Mouse (Mus musculus) kidney, embryonic 14.5 days (tissue): ENCODE results near the gene Prkrip1. TPM values are rescaled to one million over a fixed set of nuclear protein-coding genes. Genes with fewer than 3 reads are reported as not detected.

Experiments
- ATAC-seq: fragments of 200-750 bp; cut with Nextera tagmentation; 2 replicates; pipeline ENCODE4 v1.8.0; 2017; ENCODE audit warnings: moderate number of reproducible peaks, mild to moderate bottlenecking, moderate TSS enrichment, moderate library complexity; ENCODE audit not compliant: low FRiP score, low TSS enrichment
- H3K27ac ChIP-seq: fragments of 300-500 bp; sonication (generic); 2 replicates; pipeline ENCODE4 v1.5.1; 2014; ENCODE audit warnings: low read depth, mild to moderate bottlenecking, low read length, moderate library complexity, mixed read lengths
- H3K27me3 ChIP-seq: fragments of 300-500 bp; sonication (generic); 2 replicates; pipeline ENCODE4 v1.6.1; 2014; ENCODE audit warnings: mild to moderate bottlenecking, low read length; ENCODE audit not compliant: control insufficient read depth, insufficient read depth
- H3K36me3 ChIP-seq: fragments of 300-500 bp; sonication (generic); 2 replicates; pipeline ENCODE4 v1.6.1; 2014; ENCODE audit warnings: low read length, mixed read lengths; ENCODE audit not compliant: control insufficient read depth, insufficient read depth
- H3K4me1 ChIP-seq: fragments of 300-500 bp; sonication (generic); 2 replicates; pipeline ENCODE4 v1.6.1; 2014; ENCODE audit warnings: low read length, mixed read lengths; ENCODE audit not compliant: control insufficient read depth, insufficient read depth
- H3K4me2 ChIP-seq: fragments of 300-500 bp; sonication (generic); replicated peaks from 2 replicates; pipeline ENCODE4 v1.6.1; 2014; ENCODE audit warnings: low read depth, mild to moderate bottlenecking, low read length
- H3K4me3 ChIP-seq: fragments of 300-500 bp; sonication (generic); 2 replicates; pipeline ENCODE4 v1.5.1; 2014; ENCODE audit warnings: mild to moderate bottlenecking, low read length
- H3K9ac ChIP-seq: fragments of 300-500 bp; sonication (generic); 2 replicates; pipeline ENCODE4 v1.6.1; 2014; ENCODE audit warnings: low read depth, mild to moderate bottlenecking, low read length, moderate library complexity
- H3K9me3 ChIP-seq: fragments of 300-500 bp; sonication (generic); 2 replicates; pipeline ENCODE4 v1.6.1; 2016; ENCODE audit warnings: low read length; ENCODE audit not compliant: control insufficient read depth
- WGBS: fragments of 180-500 bp; shearing (Covaris S2); extraction: QIAGEN DNeasy Blood & Tissue Kit; methylation state at CpG from one replicate; pipeline ENCODE4 v1.1.7; 2014; 5-methylcytosine and 5-hydroxymethylcytosine counted together
- polyA plus RNA-seq: library from polyadenylated mRNA; unstranded; fragments of >200 nt; fragmentation: Nextera tagmentation; extraction: Ambion mirVana; gene quantifications from 2 replicates; pipeline ENCODE4 v1.2.1, GENCODE M21; 2014

Prkrip1 gene
- polyA plus RNA-seq = 57.5 and 64.5 TPM in 2 replicates

GRCm38 (mm10) chr5:136198474-136199391, at the start of gene Prkrip1:
Gene Prkrip1 (minus strand): TSS chr5:136198963.
- Histone ChIP-seq H3K9me3 (no peaks in the 10 kb centered on the region; the same call in 1 of the 2 replicates), H3K4me1 (peaks cover 5% of the 10 kb centered on the region; the same call in 1 of the 2 replicates), H3K4me3 (peak within 1 kb of the TSS; percentile 84), H3K4me2 (peak within 1 kb of the TSS; percentile 78), H3K9ac (peak within 1 kb of the TSS; percentile 82), H3K27me3 (no peaks in the 10 kb centered on the region), H3K36me3 (peaks cover 32% of the 10 kb centered on the region), H3K27ac (peak within 1 kb of the TSS; percentile 42; the same call in 1 of the 2 replicates)
- ATAC-seq = peak; percentile 87
- WGBS = under 1% methylated on average over 62 of the region's 62 CpGs

DNA sequence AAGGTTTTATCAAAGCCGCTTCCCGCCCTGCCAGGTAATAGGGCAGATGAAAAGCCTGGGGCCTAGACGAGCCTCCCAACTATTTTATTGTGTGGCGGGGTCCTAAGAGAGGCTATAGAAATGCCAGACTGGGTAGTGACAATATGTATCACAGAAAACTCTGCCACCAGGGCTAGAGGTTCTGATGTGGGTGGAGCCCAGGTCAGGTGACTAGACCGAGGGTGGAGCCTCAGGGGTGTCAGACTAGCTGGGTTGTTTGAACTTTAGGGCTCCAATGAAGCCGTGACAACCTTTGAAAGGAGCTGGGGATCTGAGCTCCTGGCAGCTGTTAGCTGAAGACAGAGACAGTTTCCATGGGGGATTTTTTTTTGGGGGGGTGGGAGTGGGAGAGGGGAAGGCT, 49.7 kb upstream of the Prkrip1 start:
- no peak overlapping the region for H3K27ac ChIP-seq
- no peaks in the 10 kb centered on the region for H3K9me3 ChIP-seq
- WGBS = 60% methylated on average over 6 of the region's 6 CpGs
- H3K4me2 ChIP-seq = no peak overlapping the region
- no peak overlapping the region for H3K4me3 ChIP-seq
- H3K36me3 ChIP-seq = 0 out of 2 replicates have a peak, but pooled peaks cover 2% of the 10 kb centered on the region
- peaks cover 8% of the 10 kb centered on the region; the same call in 1 of the 2 replicates for H3K4me1 ChIP-seq
- no peaks in the 10 kb centered on the region for H3K27me3 ChIP-seq
- ATAC-seq = no peak
- no peak overlapping the region for H3K9ac ChIP-seq

DNA sequence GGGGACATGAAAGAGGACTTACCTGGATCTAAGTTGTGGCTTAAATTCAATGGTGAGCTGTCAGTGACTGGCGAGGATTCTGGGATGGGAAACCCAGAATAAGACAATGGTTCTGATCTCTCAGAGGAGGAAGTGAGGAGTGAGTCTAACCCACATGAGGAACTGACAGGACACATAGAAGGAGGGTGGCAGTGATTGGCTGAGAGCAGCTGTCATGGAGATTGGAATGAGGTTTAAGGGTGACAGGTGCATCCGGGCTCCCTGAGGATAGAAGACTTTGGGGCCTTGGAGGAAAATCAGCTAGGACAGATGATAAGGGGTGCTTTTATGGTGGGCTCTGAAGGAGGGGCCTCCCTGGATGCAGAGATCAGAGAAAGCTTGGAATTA, 47.7 kb upstream of the Prkrip1 start, which contains the start of gene Sh2b2:
TSS of gene Sh2b2 (minus strand) at position 105 of the 387 bp plus-strand sequence.
- ATAC-seq = no peak
- H3K27me3 ChIP-seq = no peaks in the 10 kb centered on the region
- WGBS = 86% methylated on average over 2 of the region's 2 CpGs
- H3K27ac ChIP-seq = no peak within 1 kb of the TSS
- H3K4me3 ChIP-seq = peak within 1 kb of the TSS; percentile 60
- H3K36me3 ChIP-seq = 0 out of 2 replicates have a peak, but pooled peaks cover 2% of the 10 kb centered on the region
- peak within 1 kb of the TSS; percentile 60; the same call in 1 of the 2 replicates for H3K9ac ChIP-seq
- peaks cover 8% of the 10 kb centered on the region; the same call in 1 of the 2 replicates for H3K4me1 ChIP-seq
- peak within 1 kb of the TSS; percentile 93 for H3K4me2 ChIP-seq
- no peaks in the 10 kb centered on the region for H3K9me3 ChIP-seq

DNA sequence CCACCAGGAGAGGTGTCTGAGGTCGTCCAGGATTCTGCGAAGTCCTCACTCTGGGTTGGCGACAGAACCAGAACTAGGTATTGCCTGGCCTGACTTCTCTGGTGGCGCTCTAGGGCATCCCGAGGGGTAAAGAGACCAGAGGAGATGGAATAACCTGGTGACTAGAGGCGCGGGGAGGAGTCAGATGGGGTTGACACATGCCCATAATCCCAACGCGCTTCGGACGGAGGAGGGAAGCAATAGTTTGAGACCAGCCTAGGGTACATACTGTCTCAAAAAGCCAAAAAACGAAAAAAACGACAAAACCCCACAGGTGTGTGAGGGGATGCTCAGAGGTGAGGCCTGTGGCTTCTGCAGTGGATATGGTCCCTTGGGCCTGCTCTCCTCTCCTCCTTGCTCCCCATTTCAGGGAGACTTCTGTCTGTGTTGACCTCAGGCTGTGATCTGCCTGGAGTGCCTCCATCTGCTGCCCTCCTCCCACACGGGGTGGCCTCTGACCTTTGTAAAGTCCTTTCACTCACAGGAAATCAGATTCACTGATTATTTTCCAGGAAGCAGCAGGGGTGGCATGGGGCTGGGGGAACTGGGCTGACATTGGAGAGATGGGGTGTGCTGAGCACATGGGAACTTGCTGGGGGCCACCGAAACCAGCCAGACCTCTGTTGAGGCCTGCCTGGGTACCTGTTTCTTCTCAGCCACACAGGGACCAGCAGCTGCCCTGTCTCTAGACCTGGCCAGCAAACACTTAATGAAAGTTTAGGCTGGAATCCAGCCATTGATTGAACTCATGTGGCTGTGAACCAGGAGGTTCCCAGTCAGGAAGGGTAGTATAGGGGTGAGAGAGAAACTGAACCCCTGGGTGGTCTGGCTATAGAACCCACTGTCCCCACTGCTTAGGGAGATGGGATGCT, 47.0 kb upstream of the Prkrip1 start:
- Histone ChIP-seq H3K4me1 (peaks cover 8% of the 10 kb centered on the region; the same call in 1 of the 2 replicates), H3K27ac (no peak overlapping the region), H3K27me3 (no peaks in the 10 kb centered on the region), H3K4me2 (peak overlapping the region; percentile 93), H3K36me3 (0 out of 2 replicates have a peak, but pooled peaks cover 2% of the 10 kb centered on the region), H3K9ac (peak overlapping the region; percentile 60; the same call in 1 of the 2 replicates), H3K9me3 (no peaks in the 10 kb centered on the region), H3K4me3 (peak overlapping the region; percentile 60)
- ATAC-seq = peak; percentile 0; the same call in 1 of the 2 replicates
- WGBS = 11% methylated on average over 15 of the region's 15 CpGs

DNA sequence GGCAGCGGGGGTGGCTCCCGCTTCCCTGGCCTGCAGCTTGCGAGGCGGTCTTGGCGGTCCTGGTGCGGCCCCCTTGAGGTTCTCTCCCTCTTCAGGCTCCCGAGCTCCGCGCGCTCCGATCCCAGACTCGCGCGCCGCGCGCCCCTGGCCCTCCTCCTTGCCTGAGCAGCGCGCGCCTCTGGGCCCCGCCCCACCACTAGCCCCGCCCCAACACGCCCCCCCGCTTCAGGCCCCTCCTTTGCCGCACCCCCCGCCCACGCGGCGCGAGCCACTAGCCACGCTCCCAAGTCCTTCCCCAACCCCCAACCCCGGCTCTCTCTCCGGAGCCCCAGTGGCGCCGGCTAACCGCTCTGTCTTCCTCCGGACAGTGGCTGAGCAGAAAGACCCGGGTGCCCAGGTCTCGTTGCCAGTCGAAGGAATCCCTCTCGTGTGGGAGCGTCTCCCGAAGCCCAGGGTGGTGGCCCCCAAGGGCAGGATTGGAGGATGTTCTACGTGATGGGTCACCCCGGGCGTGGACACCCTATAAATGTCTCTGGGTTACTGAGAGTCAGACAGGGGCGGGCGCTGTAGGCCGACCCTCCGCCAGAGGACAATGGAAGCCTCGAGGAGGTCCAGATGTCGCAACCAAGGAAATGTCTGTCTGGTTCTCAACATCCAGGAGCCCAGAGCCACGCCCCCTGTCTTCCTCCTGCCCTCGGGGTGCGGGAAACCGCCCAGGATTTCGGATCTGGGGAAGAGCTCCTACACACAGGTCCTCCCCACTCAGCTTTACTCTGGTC, 46.2 kb upstream of the Prkrip1 start:
- H3K9ac ChIP-seq = peak overlapping the region; percentile 60
- 0 out of 2 replicates have a peak overlapping the region, but pooled peaks have one; percentile 19 for H3K27ac ChIP-seq
- H3K9me3 ChIP-seq = no peaks in the 10 kb centered on the region
- peaks cover 8% of the 10 kb centered on the region; the same call in 1 of the 2 replicates for H3K4me1 ChIP-seq
- peak; percentile 83 for ATAC-seq
- H3K36me3 ChIP-seq = 0 out of 2 replicates have a peak, but pooled peaks cover 2% of the 10 kb centered on the region
- H3K4me2 ChIP-seq = peak overlapping the region; percentile 93
- H3K4me3 ChIP-seq = peak overlapping the region; percentile 60
- H3K27me3 ChIP-seq = no peaks in the 10 kb centered on the region
- under 1% methylated on average over 45 of the region's 57 CpGs for WGBS

DNA sequence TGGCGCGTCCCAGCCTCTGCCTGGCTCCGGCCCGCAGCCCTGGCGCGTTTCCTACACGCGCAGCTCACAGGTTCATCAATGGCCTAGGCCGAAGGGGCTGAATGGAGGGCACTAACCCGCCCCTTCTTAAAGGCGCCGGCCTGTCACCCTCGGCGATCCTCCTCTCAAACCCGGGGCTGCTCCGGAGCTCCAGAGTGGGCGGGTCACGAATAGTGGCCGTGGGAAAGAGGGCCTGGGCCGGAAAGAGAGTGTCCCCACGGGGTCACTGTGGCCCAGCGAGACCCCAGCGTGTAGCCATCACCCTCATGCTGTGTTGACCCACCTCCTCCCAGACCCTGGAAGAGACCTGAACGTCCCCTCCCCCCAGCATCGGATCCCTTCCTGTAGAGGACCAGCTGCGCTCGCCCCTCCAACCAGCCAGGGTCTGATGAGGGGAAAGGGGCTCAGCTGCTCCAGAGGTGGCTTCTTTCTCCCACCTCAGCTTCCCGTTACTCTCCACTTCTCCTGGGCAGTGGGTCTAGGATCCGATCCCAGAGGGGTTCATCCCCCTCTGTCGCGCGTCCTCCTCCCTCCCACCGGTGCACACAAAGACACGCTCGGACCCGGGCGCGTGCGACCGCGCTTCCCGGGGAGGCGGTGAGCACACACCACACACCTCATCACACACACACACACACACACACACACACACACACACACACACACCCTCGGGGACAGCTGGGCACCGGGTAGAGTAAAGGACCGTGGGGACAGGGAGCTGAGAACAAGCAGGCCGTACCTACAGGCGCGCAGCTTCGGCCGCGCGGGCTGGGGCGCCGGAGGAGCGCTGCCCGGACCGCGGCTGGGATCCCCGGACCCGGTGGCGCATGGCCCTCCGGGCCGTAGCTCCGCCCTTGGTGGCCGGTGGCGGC, 45.3 kb upstream of the Prkrip1 start:
- Histone ChIP-seq H3K4me3 (peak overlapping the region; percentile 60), H3K27ac (0 out of 2 replicates have a peak overlapping the region, but pooled peaks have one; percentile 19), H3K27me3 (no peaks in the 10 kb centered on the region), H3K4me1 (peaks cover 8% of the 10 kb centered on the region; the same call in 1 of the 2 replicates), H3K4me2 (peak overlapping the region; percentile 93), H3K36me3 (0 out of 2 replicates have a peak, but pooled peaks cover 2% of the 10 kb centered on the region), H3K9me3 (no peaks in the 10 kb centered on the region), H3K9ac (peak overlapping the region; percentile 60)
- peak; percentile 56 for ATAC-seq
- under 1% methylated on average over 49 of the region's 67 CpGs for WGBS

- Histone ChIP-seq H3K4me3 (no peak overlapping the region), H3K9ac (no peak overlapping the region), H3K9me3 (no peaks in the 10 kb centered on the region), H3K27ac (no peak overlapping the region), H3K36me3 (no peaks in the 10 kb centered on the region), H3K27me3 (no peaks in the 10 kb centered on the region), H3K4me2 (no peak overlapping the region), H3K4me1 (peaks cover 8% of the 10 kb centered on the region; the same call in 1 of the 2 replicates)
- no peak for ATAC-seq
- WGBS = 49% methylated on average over 6 of the region's 6 CpGs
Measured at GRCm38 (mm10) chr5:136241161-136241560, 42.4 kb upstream of the Prkrip1 start.
